Mouse (Mus musculus) neural tube, embryonic 10.5 days (tissue): ENCODE results near the gene Trim72.

Experiments
- DNase-seq: peaks from one replicate; pipeline ENCODE4 v3.0.0-alpha.2; 2017; ENCODE audit warnings: low spot score; ENCODE audit errors: extremely low spot score

The Trim72 gene

GRCm38 (mm10) chr7:128003688-128004087 lies at the start of gene Trim72:
Gene Trim72, plus strand, starts transcription at chr7:128003949.
- no peak for DNase-seq

- no peak for DNase-seq
These were observed 44.4 kb upstream of the Trim72 start for GRCm38 (mm10) chr7:127959364-127959763.

GRCm38 (mm10) chr7:127966371-127966918 lies 37.3 kb upstream of the Trim72 start:
- DNase-seq = no peak

- peak; percentile 96 for DNase-seq
These were observed 36.5 kb upstream of the Trim72 start, which contains the start of gene Fus for GRCm38 (mm10) chr7:127967004-127967921. Gene Fus, plus strand, starts transcription at chr7:127967457.

- peak; percentile 80 for DNase-seq
These were observed 35.6 kb upstream of the Trim72 start for GRCm38 (mm10) chr7:127967922-127968828.

GRCm38 (mm10) chr7:127974413-127974930 lies 29.3 kb upstream of the Trim72 start:
- no peak for DNase-seq

- no peak for DNase-seq
These were observed 24.9 kb upstream of the Trim72 start for GRCm38 (mm10) chr7:127978856-127979255.

GRCm38 (mm10) chr7:127980606-127981005 lies 23.1 kb upstream of the Trim72 start:
- no peak for DNase-seq

GRCm38 (mm10) chr7:127988904-127989303 lies 14.8 kb upstream of the Trim72 start:
- no peak for DNase-seq

- DNase-seq = peak; percentile 61
These were observed 11.9 kb upstream of the Trim72 start for GRCm38 (mm10) chr7:127991643-127992487.

GRCm38 (mm10) chr7:127992488-127993340 lies 11.0 kb upstream of the Trim72 start:
- no peak for DNase-seq

GRCm38 (mm10) chr7:127993341-127993977 lies 10.3 kb upstream of the Trim72 start, which contains the start of gene Pycard:
Gene Pycard, minus strand, starts transcription at chr7:127993867.
- no peak for DNase-seq

GRCm38 (mm10) chr7:127999436-127999835 lies 4.3 kb upstream of the Trim72 start:
- no peak for DNase-seq

GRCm38 (mm10) chr7:128000068-128000950 lies 3.4 kb upstream of the Trim72 start:
- DNase-seq = no peak

GRCm38 (mm10) chr7:128003098-128003497 lies 651 bp upstream of the Trim72 start:
- no peak for DNase-seq

GRCm38 (mm10) chr7:128004150-128004486 lies 369 bp downstream of the Trim72 start:
- no peak for DNase-seq

GRCm38 (mm10) chr7:128004487-128005362 lies 976 bp downstream of the Trim72 start:
- peak; percentile 23 for DNase-seq
